Mouse (Mus musculus) lung, embryonic 16.5 days (tissue): ENCODE measurements at regions not wholly inside any gene's neighbourhood (a gene's known extent, or its start where the extent isn't known, plus 50 kb on each side); places are given as distances from the start of the nearest gene placed in this dataset.

ENCODE experiments used
- ATAC-seq: fragments of 200-750 bp; cut with Nextera tagmentation; 2 replicates; pipeline ENCODE4 v1.8.0; 2017; ENCODE audit warnings: low read depth, mild to moderate bottlenecking, moderate library complexity
- H3K27ac ChIP-seq: fragments of 300-500 bp; sonication (generic); 2 replicates; pipeline ENCODE4 v1.5.1; 2014; ENCODE audit warnings: mild to moderate bottlenecking, control low read depth, low read length
- H3K27me3 ChIP-seq: fragments of 300-500 bp; sonication (generic); 2 replicates; pipeline ENCODE4 v1.6.1; 2014; ENCODE audit warnings: low read depth, low read length, mixed read lengths; ENCODE audit not compliant: control insufficient read depth, insufficient read depth
- H3K36me3 ChIP-seq: fragments of 300-500 bp; sonication (generic); 2 replicates; pipeline ENCODE4 v1.6.1; 2014; ENCODE audit warnings: low read length; ENCODE audit not compliant: control insufficient read depth, insufficient read depth
- H3K4me1 ChIP-seq: fragments of 300-500 bp; sonication (generic); replicated peaks from 2 replicates; pipeline ENCODE4 v1.6.1; 2014; ENCODE audit warnings: low read length, mixed read lengths; ENCODE audit not compliant: control insufficient read depth, insufficient read depth
- H3K4me2 ChIP-seq: fragments of 300-500 bp; sonication (generic); 2 replicates; pipeline ENCODE4 v1.6.1; 2014; ENCODE audit warnings: low read depth, low read length, control low read depth
- H3K4me3 ChIP-seq: fragments of 300-500 bp; sonication (generic); 2 replicates; pipeline ENCODE4 v1.5.1; 2014; ENCODE audit warnings: mild to moderate bottlenecking, low read length, control low read depth
- H3K9ac ChIP-seq: fragments of 300-500 bp; sonication (generic); 2 replicates; pipeline ENCODE4 v1.6.1; 2014; ENCODE audit warnings: low read length, control low read depth
- H3K9me3 ChIP-seq: fragments of 300-500 bp; sonication (generic); 2 replicates; pipeline ENCODE4 v1.6.1; 2016; ENCODE audit warnings: low read length; ENCODE audit not compliant: control insufficient read depth
- WGBS: fragments of 180-500 bp; shearing (Covaris S2); extraction: QIAGEN DNeasy Blood & Tissue Kit; methylation state at CpG from one replicate; pipeline ENCODE4 v1.1.7; 2014; 5-methylcytosine and 5-hydroxymethylcytosine counted together

GRCm38 (mm10) chr2:17840941-17841498 is 109.8 kb upstream of the Nebl start:
- no peaks in the 10 kb centered on the region for H3K4me1 ChIP-seq
- no peaks in the 10 kb centered on the region for H3K36me3 ChIP-seq
- WGBS = 59% methylated on average over 4 of the region's 4 CpGs
- H3K9ac ChIP-seq = no peak overlapping the region
- ATAC-seq = peak; percentile 92
- no peak overlapping the region for H3K4me3 ChIP-seq
- H3K9me3 ChIP-seq = no peaks in the 10 kb centered on the region
- no peak overlapping the region for H3K4me2 ChIP-seq
- no peaks in the 10 kb centered on the region for H3K27me3 ChIP-seq
- peak overlapping the region; percentile 30; the same call in 1 of the 2 replicates for H3K27ac ChIP-seq

GRCm38 (mm10) chr2:17839649-17840048 is 108.4 kb upstream of the Nebl start:
- H3K27ac ChIP-seq = peak overlapping the region; percentile 32; the same call in 1 of the 2 replicates
- 74% methylated on average over 4 of the region's 4 CpGs for WGBS
- H3K4me2 ChIP-seq = no peak overlapping the region
- ATAC-seq = no peak
- no peaks in the 10 kb centered on the region for H3K27me3 ChIP-seq
- H3K9ac ChIP-seq = no peak overlapping the region
- no peak overlapping the region for H3K4me3 ChIP-seq
- no peaks in the 10 kb centered on the region for H3K36me3 ChIP-seq
- no peaks in the 10 kb centered on the region for H3K9me3 ChIP-seq
- no peaks in the 10 kb centered on the region for H3K4me1 ChIP-seq

- no peak overlapping the region for H3K9ac ChIP-seq
- WGBS = 84% methylated on average over 20 of the region's 20 CpGs
- H3K36me3 ChIP-seq = no peaks in the 10 kb centered on the region
- no peaks in the 10 kb centered on the region for H3K4me1 ChIP-seq
- H3K4me2 ChIP-seq = no peak overlapping the region
- no peaks in the 10 kb centered on the region for H3K9me3 ChIP-seq
- ATAC-seq = no peak
- H3K27me3 ChIP-seq = no peaks in the 10 kb centered on the region
- H3K4me3 ChIP-seq = no peak overlapping the region
- H3K27ac ChIP-seq = no peak overlapping the region
Measured at GRCm38 (mm10) chr2:17838859-17839581, 107.8 kb upstream of the Nebl start.

GRCm38 (mm10) chr2:17838381-17838680 is 107.1 kb upstream of the Nebl start:
- WGBS = 83% methylated on average over 7 of the region's 7 CpGs
- no peaks in the 10 kb centered on the region for H3K9me3 ChIP-seq

GRCm38 (mm10) chr2:17837541-17838380 is 106.5 kb upstream of the Nebl start:
- Histone ChIP-seq H3K4me2 (no peak overlapping the region), H3K9ac (no peak overlapping the region), H3K4me3 (no peak overlapping the region), H3K27me3 (no peaks in the 10 kb centered on the region), H3K27ac (no peak overlapping the region), H3K4me1 (no peaks in the 10 kb centered on the region), H3K36me3 (no peaks in the 10 kb centered on the region), H3K9me3 (no peaks in the 10 kb centered on the region)
- 81% methylated on average over 14 of the region's 14 CpGs for WGBS
- ATAC-seq = no peak

More at GRCm38 (mm10) chr2:17838381-17838680, 107.1 kb upstream of the Nebl start:
- Histone ChIP-seq H3K4me1 (no peaks in the 10 kb centered on the region), H3K27ac (no peak overlapping the region), H3K27me3 (no peaks in the 10 kb centered on the region), H3K36me3 (no peaks in the 10 kb centered on the region), H3K9ac (no peak overlapping the region), H3K4me3 (no peak overlapping the region), H3K4me2 (no peak overlapping the region)
- no peak for ATAC-seq

- 71% methylated on average over 3 of the region's 3 CpGs for WGBS
- Histone ChIP-seq H3K27ac (no peak overlapping the region), H3K4me1 (no peaks in the 10 kb centered on the region), H3K36me3 (no peaks in the 10 kb centered on the region), H3K9ac (no peak overlapping the region), H3K9me3 (no peaks in the 10 kb centered on the region), H3K4me2 (no peak overlapping the region), H3K4me3 (no peak overlapping the region), H3K27me3 (no peaks in the 10 kb centered on the region)
- ATAC-seq = no peak
Measured at GRCm38 (mm10) chr2:17832726-17833125, 101.5 kb upstream of the Nebl start.

- Histone ChIP-seq H3K4me3 (no peak overlapping the region), H3K4me2 (no peak overlapping the region), H3K27ac (no peak overlapping the region), H3K4me1 (no peaks in the 10 kb centered on the region), H3K27me3 (no peaks in the 10 kb centered on the region), H3K9me3 (no peaks in the 10 kb centered on the region), H3K9ac (no peak overlapping the region), H3K36me3 (no peaks in the 10 kb centered on the region)
- no peak for ATAC-seq
- 78% methylated on average over 5 of the region's 5 CpGs for WGBS
Measured at GRCm38 (mm10) chr2:17830216-17830615, 99.0 kb upstream of the Nebl start.

- no peak overlapping the region for H3K27ac ChIP-seq
- H3K9ac ChIP-seq = no peak overlapping the region
- H3K36me3 ChIP-seq = no peaks in the 10 kb centered on the region
- no peaks in the 10 kb centered on the region for H3K27me3 ChIP-seq
- H3K4me2 ChIP-seq = no peak overlapping the region
- 0 out of 2 replicates have a peak, but pooled peaks cover 2% of the 10 kb centered on the region for H3K4me1 ChIP-seq
- 75% methylated on average over 2 of the region's 2 CpGs for WGBS
- no peak overlapping the region for H3K4me3 ChIP-seq
- no peak for ATAC-seq
- H3K9me3 ChIP-seq = no peaks in the 10 kb centered on the region
Measured at GRCm38 (mm10) chr2:17825271-17825670, 94.0 kb upstream of the Nebl start.

- Histone ChIP-seq H3K27ac (no peak overlapping the region), H3K36me3 (no peaks in the 10 kb centered on the region), H3K4me3 (no peak overlapping the region), H3K9me3 (no peaks in the 10 kb centered on the region), H3K9ac (no peak overlapping the region), H3K4me1 (0 out of 2 replicates have a peak, but pooled peaks cover 2% of the 10 kb centered on the region), H3K4me2 (no peak overlapping the region), H3K27me3 (no peaks in the 10 kb centered on the region)
- 61% methylated on average over 5 of the region's 5 CpGs for WGBS
- peak; percentile 71 for ATAC-seq
Measured at GRCm38 (mm10) chr2:17824176-17824575, 92.9 kb upstream of the Nebl start.
